Mouse (Mus musculus): ENCODE data around the gene Tnpo1. TPM values are rescaled to one million over a fixed set of nuclear protein-coding genes. Genes with fewer than 3 reads are reported as not detected.

Gene Tnpo1
- polyA plus RNA-seq (2015; fragmentation: Illumina TruSeq; extraction: RNeasy Lipid Tissue Mini Kit (QIAGEN cat#74804); ENCODE audit: low read depth, low replicate concordance) = 23.6 TPM

GRCm38 (mm10) chr13:98926213-98926957 lies at the start of gene Tnpo1:
Gene Tnpo1, minus strand, starts transcription at chr13:98926384.

GRCm38 (mm10) chr13:98815147-98815785 lies 110.9 kb downstream of the Tnpo1 start, which contains the start of gene Fcho2:
Gene Fcho2, minus strand, starts transcription at chr13:98815449.

Other genes starting within 250 kb of the Tnpo1 start
- gene Tmem171, start 231.6 kb downstream of the Tnpo1 start, polyA plus RNA-seq (2015; fragmentation: Illumina TruSeq; extraction: RNeasy Lipid Tissue Mini Kit (QIAGEN cat#74804); ENCODE audit: low read depth, low replicate concordance) = not detected
- 32.1 TPM for gene Fcho2, start 110.9 kb downstream of the Tnpo1 start, polyA plus RNA-seq (2015; fragmentation: Illumina TruSeq; extraction: RNeasy Lipid Tissue Mini Kit (QIAGEN cat#74804); ENCODE audit: low read depth, low replicate concordance)
- not detected for gene 1700024P04Rik, start 58.2 kb upstream of the Tnpo1 start, polyA plus RNA-seq (2015; fragmentation: Illumina TruSeq; extraction: RNeasy Lipid Tissue Mini Kit (QIAGEN cat#74804); ENCODE audit: low read depth, low replicate concordance)

All from brain, adult 10 weeks (tissue).